Comparison of ENCODE assay signal across 8 mouse cellular contexts in genomic region chr3:96499481-96500288, GRCm38 (mm10). TPM values are rescaled to one million over a fixed set of nuclear protein-coding genes. Genes with fewer than 3 reads are reported as not detected.
DNase-seq lines count a peak whose midpoint lies in the region; ATAC-seq and TF ChIP-seq lines count a peak whose summit lies in the region.

No protein-coding gene starts in this region.

- TF ChIP-seq EP300 in lung, postnatal 0 days (IDR thresholded peaks at IDR 0.05), result no peak

- TF ChIP-seq CTCF in lung, postnatal 0 days (IDR thresholded peaks at IDR 0.05), result no peak

- peak overlapping the region; percentile 40; the same call in 1 of the 2 replicates for H3K27ac ChIP-seq in hindbrain, embryonic 11.5 days (ENCODE audit: low read depth, low read length)
- peak overlapping the region; percentile 95 for H3K27ac ChIP-seq in lung, postnatal 0 days (ENCODE audit: low read length)

- H3K4me2 ChIP-seq in hindbrain, embryonic 11.5 days (replicated peaks; ENCODE audit: low read depth, low read length), result peak overlapping the region; percentile 47
- H3K4me2 ChIP-seq in lung, postnatal 0 days (replicated peaks; ENCODE audit: low read depth, low read length), result peak overlapping the region; percentile 47

- no peaks in the 10 kb centered on the region for H3K27me3 ChIP-seq in hindbrain, embryonic 11.5 days (ENCODE audit: control insufficient read depth, insufficient read depth, low read length)
- H3K27me3 ChIP-seq in lung, postnatal 0 days (replicated peaks; ENCODE audit: insufficient read depth, low read length), result no peaks in the 10 kb centered on the region

- H3K9ac ChIP-seq in hindbrain, embryonic 11.5 days (ENCODE audit: low read depth, low read length), result peak overlapping the region; percentile 65
- peak overlapping the region; percentile 75 for H3K9ac ChIP-seq in lung, postnatal 0 days (replicated peaks; ENCODE audit: low read depth)

- no peaks in the 10 kb centered on the region for H3K36me3 ChIP-seq in hindbrain, embryonic 11.5 days (ENCODE audit: control insufficient read depth, insufficient read depth, low read length)
- H3K36me3 ChIP-seq in lung, postnatal 0 days (ENCODE audit: insufficient read depth, low read length), result no peaks in the 10 kb centered on the region

- ATAC-seq in hindbrain, embryonic 11.5 days (ENCODE audit: low FRiP score), result peak; percentile 62
- peak; percentile 35 for ATAC-seq in lung, postnatal 0 days

- no peaks in the 10 kb centered on the region for H3K9me3 ChIP-seq in hindbrain, embryonic 11.5 days (ENCODE audit: control insufficient read depth, low read length)
- no peaks in the 10 kb centered on the region for H3K9me3 ChIP-seq in lung, postnatal 0 days (ENCODE audit: low read length)

- WGBS in hindbrain, embryonic 11.5 days, result under 1% methylated on average over 36 of the region's 36 CpGs
- whole genome bisulfite sequencing in lung, postnatal 0 days, result under 1% methylated on average over 36 of the region's 36 CpGs

- DNase-seq in Muller cell, postnatal 12 days (ENCODE audit: inconsistent ontology term), result peak; percentile 86
- DNase-seq in cerebellum, adult 9-11 months, result peak; percentile 83
- peak; percentile 65 to 94 for DNase-seq in frontal cortex, adult 2 months (ENCODE audit: extremely low spot score in 1 of 2, low spot score in 1 of 2)
- peak; percentile 91 for DNase-seq in hindbrain, embryonic 11.5 days (ENCODE audit: low spot score)
- DNase-seq in layer of hippocampus, postnatal 10 days (ENCODE audit: low spot score in 2 of 2), result peak; percentile 68 to 78
- peak; percentile 88 for DNase-seq in lung, postnatal 0 days (ENCODE audit: low spot score)
- DNase-seq in ovary, postnatal 10 days (ENCODE audit: low spot score), result peak; percentile 63
- peak; percentile 62 to 80 for DNase-seq in thymus, postnatal 10 days (ENCODE audit: low spot score in 2 of 2)

- H3K4me3 ChIP-seq in hindbrain, embryonic 11.5 days (ENCODE audit: low read depth, low read length), result peak overlapping the region; percentile 47
- peak overlapping the region; percentile 79 for H3K4me3 ChIP-seq in lung, postnatal 0 days (ENCODE audit: low read depth, low read length)

- H3K4me1 ChIP-seq in hindbrain, embryonic 11.5 days (replicated peaks; ENCODE audit: control insufficient read depth, insufficient read depth, low read length), result no peaks in the 10 kb centered on the region
- H3K4me1 ChIP-seq in lung, postnatal 0 days (ENCODE audit: insufficient read depth, low read depth, low read length), result no peaks in the 10 kb centered on the region

RNA-seq across cellular contexts. Expression of gene Hfe2, which starts 25.3 kb away (rescaled TPM):
- polyA plus RNA-seq in frontal cortex, adult 2 months (2012; rRNA removed), result 0.60 and 1.1 TPM in 2 replicates
- 1.5 and 1.6 TPM in 2 replicates for polyA plus RNA-seq in hindbrain, embryonic 11.5 days (2014; fragmentation: Nextera tagmentation; extraction: Ambion mirVana)
- total RNA-seq in layer of hippocampus, postnatal 10 days (2021), result under 1 TPM; 0.41 to 0.49 TPM
- 0.27 and 0.35 TPM in 2 replicates for polyA plus RNA-seq in lung, postnatal 0 days (2015; fragmentation: Nextera tagmentation; extraction: Ambion mirVana)

RNA-seq across cellular contexts. Expression of gene BC107364, which starts 47.6 kb away (rescaled TPM):
- polyA plus RNA-seq in frontal cortex, adult 2 months (2012; rRNA removed), result not detected in 2 replicates
- not detected in 2 replicates for polyA plus RNA-seq in hindbrain, embryonic 11.5 days (2014; fragmentation: Nextera tagmentation; extraction: Ambion mirVana)
- total RNA-seq in layer of hippocampus, postnatal 10 days (2021), result not detected
- 0.12 and 0.19 TPM in 2 replicates for polyA plus RNA-seq in lung, postnatal 0 days (2015; fragmentation: Nextera tagmentation; extraction: Ambion mirVana)

RNA-seq across cellular contexts. Expression of gene Txnip, which starts 58.1 kb away (rescaled TPM):
- 27.5 and 27.7 TPM in 2 replicates for polyA plus RNA-seq in frontal cortex, adult 2 months (2012; rRNA removed)
- polyA plus RNA-seq in hindbrain, embryonic 11.5 days (2014; fragmentation: Nextera tagmentation; extraction: Ambion mirVana), result 48.9 and 53.4 TPM in 2 replicates
- total RNA-seq in layer of hippocampus, postnatal 10 days (2021), result 10 to 100 TPM; 36.5 to 46.1 TPM
- polyA plus RNA-seq in lung, postnatal 0 days (2015; fragmentation: Nextera tagmentation; extraction: Ambion mirVana), result 468 and 502 TPM in 2 replicates

Comparison
In these comparisons a context has a peak if more than half of its experiments do, and no peak if none do; other contexts are left out.
1. Peak in every context shown above with its lines: DNase-seq, ATAC-seq, H3K4me3 ChIP-seq and H3K27ac ChIP-seq.